Mouse (Mus musculus) kidney, postnatal 0 days (tissue): ENCODE data around the gene Arid5b. TPM values are rescaled to one million over a fixed set of nuclear protein-coding genes. Genes with fewer than 3 reads are reported as not detected.
A peak's percentile ranks its signal among the peaks of the same experiment; 100 is the strongest.

Experiments used
- ATAC-seq: fragments of 200-750 bp; cut with Nextera tagmentation; replicated peaks from 2 replicates; pipeline ENCODE4 v1.8.0; 2017; ENCODE audit warnings: low read depth, moderate number of reproducible peaks, moderate TSS enrichment, moderate library complexity; ENCODE audit not compliant: low FRiP score
- DNase-seq: peaks from one replicate; pipeline ENCODE4 v3.0.0-alpha.2; 2016; ENCODE audit warnings: low spot score
- H3K27ac ChIP-seq: fragments of 300-500 bp; sonication (generic); 2 replicates; pipeline ENCODE4 v1.5.1; 2014; ENCODE audit warnings: mild to moderate bottlenecking
- H3K27me3 ChIP-seq: fragments of 300-500 bp; sonication (generic); 2 replicates; pipeline ENCODE4 v1.6.1; 2014; ENCODE audit warnings: low read length, mixed read lengths; ENCODE audit not compliant: insufficient read depth
- H3K36me3 ChIP-seq: fragments of 300-500 bp; sonication (generic); 2 replicates; pipeline ENCODE4 v1.6.1; 2014; ENCODE audit warnings: low read length, mixed read lengths; ENCODE audit not compliant: insufficient read depth
- H3K4me1 ChIP-seq: fragments of 300-500 bp; sonication (generic); replicated peaks from 2 replicates; pipeline ENCODE4 v1.6.1; 2014; ENCODE audit warnings: antibody characterized with exemption, low read length, mixed read lengths; ENCODE audit not compliant: insufficient read depth
- H3K4me2 ChIP-seq: fragments of 300-500 bp; sonication (generic); 2 replicates; pipeline ENCODE4 v1.6.1; 2014; ENCODE audit warnings: mild to moderate bottlenecking, low read length, moderate library complexity, mixed read lengths
- H3K4me3 ChIP-seq: fragments of 300-500 bp; sonication (generic); replicated peaks from 2 replicates; pipeline ENCODE4 v1.5.1; 2014; ENCODE audit warnings: low read depth, low read length
- H3K9ac ChIP-seq: fragments of 300-500 bp; sonication (generic); 2 replicates; pipeline ENCODE4 v1.6.1; 2014; ENCODE audit warnings: low read depth, low read length
- H3K9me3 ChIP-seq: fragments of 300-500 bp; sonication (generic); replicated peaks from 2 replicates; pipeline ENCODE4 v1.6.1; 2016; ENCODE audit warnings: low read length, inconsistent platforms, mixed read lengths
- CTCF ChIP-seq: IDR thresholded peaks from 2 replicates; pipeline ENCODE4 v1.5.1; 2016; ENCODE audit warnings: antibody characterized with exemption, low read depth, mild to moderate bottlenecking, moderate library complexity
- WGBS: fragments of 180-500 bp; shearing (Covaris S2); extraction: QIAGEN DNeasy Blood & Tissue Kit; methylation state at CpG from one replicate; pipeline ENCODE4 v1.1.7; 2014; 5-methylcytosine and 5-hydroxymethylcytosine counted together
- polyA plus RNA-seq: library from polyadenylated mRNA; unstranded; fragments of >200 nt; fragmentation: Nextera tagmentation; extraction: Ambion mirVana; gene quantifications from 2 replicates; pipeline ENCODE4 v1.2.1, GENCODE M21; 2015

Arid5b gene
- polyA plus RNA-seq, 1 experiment from 2014 or later, result 30.3 TPM

GRCm38 (mm10) chr10:68110182-68110581 lies 168.4 kb downstream of the Arid5b start:
- 87% methylated on average over 8 of the region's 8 CpGs for WGBS
- no peak overlapping the region for H3K4me3 ChIP-seq
- no peak for DNase-seq
- no peak for TF ChIP-seq CTCF
- 0 out of 2 replicates have a peak, but pooled peaks cover 9% of the 10 kb centered on the region for H3K36me3 ChIP-seq
- H3K4me1 ChIP-seq, result 0 out of 2 replicates have a peak, but pooled peaks cover under 1% of the 10 kb centered on the region
- no peak overlapping the region for H3K27ac ChIP-seq
- no peak overlapping the region for H3K9ac ChIP-seq
- no peaks in the 10 kb centered on the region for H3K9me3 ChIP-seq
- no peak overlapping the region for H3K4me2 ChIP-seq
- no peak for ATAC-seq
- H3K27me3 ChIP-seq, result no peaks in the 10 kb centered on the region

GRCm38 (mm10) chr10:68109651-68110050 lies 168.9 kb downstream of the Arid5b start:
- Histone ChIP-seq H3K9ac (no peak overlapping the region), H3K4me3 (no peak overlapping the region), H3K27me3 (no peaks in the 10 kb centered on the region), H3K9me3 (no peaks in the 10 kb centered on the region), H3K4me1 (0 out of 2 replicates have a peak, but pooled peaks cover 6% of the 10 kb centered on the region), H3K27ac (no peak overlapping the region), H3K36me3 (0 out of 2 replicates have a peak, but pooled peaks cover 7% of the 10 kb centered on the region), H3K4me2 (no peak overlapping the region)
- DNase-seq, result no peak
- WGBS, result 100% methylated on average over 1 of the region's 1 CpGs
- ATAC-seq, result no peak
- no peak for TF ChIP-seq CTCF

GRCm38 (mm10) chr10:68107716-68108115 lies 170.8 kb downstream of the Arid5b start:
- no peaks in the 10 kb centered on the region for H3K36me3 ChIP-seq
- 0 out of 2 replicates have a peak, but pooled peaks cover 7% of the 10 kb centered on the region for H3K4me1 ChIP-seq
- H3K4me2 ChIP-seq, result no peak overlapping the region
- no peak overlapping the region for H3K9ac ChIP-seq
- ATAC-seq, result no peak
- no peak overlapping the region for H3K27ac ChIP-seq
- TF ChIP-seq CTCF, result no peak
- no peak for DNase-seq
- H3K27me3 ChIP-seq, result no peaks in the 10 kb centered on the region
- H3K4me3 ChIP-seq, result no peak overlapping the region
- H3K9me3 ChIP-seq, result no peaks in the 10 kb centered on the region
- 63% methylated on average over 6 of the region's 6 CpGs for WGBS

- ATAC-seq, result no peak
- Histone ChIP-seq H3K36me3 (no peaks in the 10 kb centered on the region), H3K27me3 (no peaks in the 10 kb centered on the region), H3K4me1 (0 out of 2 replicates have a peak, but pooled peaks cover 7% of the 10 kb centered on the region), H3K4me3 (no peak overlapping the region), H3K27ac (no peak overlapping the region), H3K9ac (no peak overlapping the region), H3K9me3 (no peaks in the 10 kb centered on the region), H3K4me2 (no peak overlapping the region)
- WGBS, result 50% methylated on average over 9 of the region's 9 CpGs
- DNase-seq, result peak; percentile 31
- no peak for TF ChIP-seq CTCF
These were observed 172.1 kb downstream of the Arid5b start for GRCm38 (mm10) chr10:68106351-68106950.

DNA sequence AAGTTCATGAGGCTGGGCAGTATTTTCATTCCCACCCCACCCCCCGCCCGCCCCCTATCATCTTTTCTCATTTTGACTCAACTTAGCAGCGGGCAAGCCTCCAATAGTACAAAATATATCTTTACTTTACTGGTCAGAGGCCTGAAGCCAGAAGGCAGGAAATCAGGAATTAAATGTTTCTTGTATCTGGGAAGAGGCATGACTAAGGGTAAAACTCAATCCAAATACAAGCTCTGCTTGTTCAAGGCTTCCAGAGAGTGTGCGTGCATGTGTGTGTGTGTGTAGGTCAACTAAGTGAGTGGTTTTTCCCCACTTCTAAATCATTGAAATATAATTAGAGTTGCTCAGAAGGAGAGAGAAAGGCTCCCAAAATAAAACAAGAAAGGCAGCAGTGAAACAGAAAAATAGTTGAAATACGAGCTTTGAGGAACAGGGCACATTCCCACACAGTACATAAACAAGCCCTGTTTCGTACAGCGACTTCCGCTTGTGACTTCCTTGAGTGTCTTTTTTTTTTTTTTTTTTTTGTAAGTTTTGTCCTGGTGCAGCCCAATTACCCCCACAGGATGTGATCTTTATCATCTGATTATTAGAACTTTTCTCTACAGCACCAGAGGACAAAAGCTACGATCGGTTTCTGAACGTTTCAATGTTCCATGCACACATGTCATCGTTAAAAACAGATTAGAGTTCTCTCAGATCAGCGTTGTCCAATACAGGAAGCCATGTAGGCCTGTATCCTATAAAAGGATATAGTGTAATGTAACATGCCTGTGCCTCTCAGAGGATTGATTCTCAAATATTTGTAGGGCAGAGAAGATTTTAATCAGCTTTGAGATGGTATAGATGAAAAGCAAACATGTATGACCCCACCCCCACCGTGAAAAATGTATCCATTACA lies 173.4 kb downstream of the Arid5b start:
- peak; percentile 89 for DNase-seq
- Histone ChIP-seq H3K4me2 (no peak overlapping the region), H3K27me3 (no peaks in the 10 kb centered on the region), H3K36me3 (peaks cover 12% of the 10 kb centered on the region; the same call in 1 of the 2 replicates), H3K27ac (peak overlapping the region; percentile 87), H3K4me1 (0 out of 2 replicates have a peak, but pooled peaks cover 7% of the 10 kb centered on the region), H3K9me3 (no peaks in the 10 kb centered on the region), H3K4me3 (no peak overlapping the region), H3K9ac (no peak overlapping the region)
- ATAC-seq, result no peak
- WGBS, result 30% methylated on average over 14 of the region's 14 CpGs
- no peak for TF ChIP-seq CTCF

DNA sequence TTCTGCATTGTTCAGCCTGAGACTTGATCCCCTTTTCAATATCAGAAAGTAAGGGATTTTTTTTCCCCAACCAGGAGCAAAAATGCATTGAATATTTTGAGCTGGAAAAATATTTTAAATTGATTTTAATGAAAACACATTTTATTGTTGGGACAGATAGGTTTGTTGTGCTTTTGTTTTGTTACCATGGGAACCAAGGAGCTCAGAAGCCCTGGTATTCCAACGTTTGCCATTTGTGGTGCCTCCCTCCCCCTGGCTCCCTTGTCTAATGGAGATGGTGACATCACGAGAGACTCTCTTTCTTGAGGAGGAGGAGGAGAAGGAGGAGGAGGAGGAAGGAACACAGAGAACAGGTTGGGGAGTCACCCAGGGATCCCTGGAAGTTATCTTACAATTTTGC lies 174.1 kb downstream of the Arid5b start:
- DNase-seq, result peak; percentile 65
- 0 out of 2 replicates have a peak, but pooled peaks cover 7% of the 10 kb centered on the region for H3K4me1 ChIP-seq
- TF ChIP-seq CTCF, result no peak
- no peaks in the 10 kb centered on the region for H3K27me3 ChIP-seq
- no peak overlapping the region for H3K4me3 ChIP-seq
- WGBS, result 4% methylated on average over 2 of the region's 2 CpGs
- ATAC-seq, result no peak
- H3K9ac ChIP-seq, result no peak overlapping the region
- no peak overlapping the region for H3K4me2 ChIP-seq
- H3K27ac ChIP-seq, result peak overlapping the region; percentile 87
- H3K36me3 ChIP-seq, result peaks cover 15% of the 10 kb centered on the region; the same call in 1 of the 2 replicates
- H3K9me3 ChIP-seq, result no peaks in the 10 kb centered on the region
